8 mouse cellular contexts compared by ENCODE assay signal in genomic region chr1:169531702-169532535, GRCm38 (mm10). TPM values are rescaled to one million over a fixed set of nuclear protein-coding genes. Genes with fewer than 3 reads are reported as not detected.
DNase-seq lines count a peak whose midpoint lies in the region; ATAC-seq and TF ChIP-seq lines count a peak whose summit lies in the region.

No protein-coding gene starts in this region.

- peak; percentile 61 to 89 for DNase-seq in heart, adult 18-20 months
- no peak for DNase-seq in heart, postnatal 25 days (ENCODE audit: low spot score)
- peak; percentile 75 for DNase-seq in cerebellum, adult 2 months
- peak; percentile 62 for DNase-seq in hindbrain, embryonic 11.5 days (ENCODE audit: low spot score)
- DNase-seq in layer of hippocampus, adult 9-10 months (ENCODE audit: low spot score), result peak; percentile 90
- peak; percentile 74 for DNase-seq in right cerebral cortex, adult 18-20 months

- intact Hi-C loops in heart, postnatal 25 days (cut with DNase I), result loop anchor here (2.0 to 5.0 kb wide), 4 partner anchors 140 to 605 kb away; no protein-coding TSS in a partner anchor

- peak overlapping the region; percentile 92 for H3K4me2 ChIP-seq in forebrain, embryonic 16.5 days (ENCODE audit: low read length)
- peak overlapping the region; percentile 50 for H3K4me2 ChIP-seq in hindbrain, embryonic 11.5 days (replicated peaks; ENCODE audit: low read depth, low read length)
- peak overlapping the region; percentile 74 for H3K4me2 ChIP-seq in lung, embryonic 15.5 days

- H3K27ac ChIP-seq in cerebellum, adult 2 months (ENCODE audit: insufficient read depth, low read length), result no peak overlapping the region
- peak overlapping the region; percentile 88 for H3K27ac ChIP-seq in forebrain, embryonic 16.5 days (ENCODE audit: low read length)
- no peak overlapping the region for H3K27ac ChIP-seq in hindbrain, embryonic 11.5 days (ENCODE audit: low read depth, low read length)
- peak overlapping the region; percentile 84 for H3K27ac ChIP-seq in lung, embryonic 15.5 days

- TF ChIP-seq CTCF in cerebellum, adult 2 months (IDR thresholded peaks at IDR 0.05; ENCODE audit: borderline replicate concordance, insufficient read depth, low read depth, low read length), result peak; percentile 32

- TF ChIP-seq POLR2A in cerebellum, adult 2 months (IDR thresholded peaks at IDR 0.05; ENCODE audit: borderline replicate concordance, insufficient read depth, low read length), result no peak

- no peaks in the 10 kb centered on the region for H3K4me1 ChIP-seq in cerebellum, adult 2 months (ENCODE audit: control insufficient read depth, insufficient read depth, low read length)
- H3K4me1 ChIP-seq in forebrain, embryonic 16.5 days (replicated peaks; ENCODE audit: control insufficient read depth, insufficient read depth, low read length), result peaks cover 8% of the 10 kb centered on the region; the same call in 1 of the 2 replicates
- H3K4me1 ChIP-seq in hindbrain, embryonic 11.5 days (replicated peaks; ENCODE audit: control insufficient read depth, insufficient read depth, low read length), result no peaks in the 10 kb centered on the region
- H3K4me1 ChIP-seq in lung, embryonic 15.5 days, result peaks cover 10% of the 10 kb centered on the region

- no peaks in the 10 kb centered on the region for H3K27me3 ChIP-seq in cerebellum, adult 2 months (ENCODE audit: control insufficient read depth, insufficient read depth, low read length)
- no peaks in the 10 kb centered on the region for H3K27me3 ChIP-seq in forebrain, embryonic 16.5 days (replicated peaks; ENCODE audit: control insufficient read depth, insufficient read depth, low read length)
- no peaks in the 10 kb centered on the region for H3K27me3 ChIP-seq in hindbrain, embryonic 11.5 days (ENCODE audit: control insufficient read depth, insufficient read depth, low read length)
- no peaks in the 10 kb centered on the region for H3K27me3 ChIP-seq in lung, embryonic 15.5 days

- peak overlapping the region; percentile 59 for H3K4me3 ChIP-seq in cerebellum, adult 2 months (replicated peaks; ENCODE audit: insufficient read depth, low read depth, low read length)
- H3K4me3 ChIP-seq in forebrain, embryonic 16.5 days (replicated peaks; ENCODE audit: low read length), result peak overlapping the region; percentile 57
- H3K4me3 ChIP-seq in hindbrain, embryonic 11.5 days (ENCODE audit: low read depth, low read length), result peak overlapping the region; percentile 61
- H3K4me3 ChIP-seq in lung, embryonic 15.5 days, result peak overlapping the region; percentile 81

- H3K9ac ChIP-seq in forebrain, embryonic 16.5 days (replicated peaks; ENCODE audit: low read depth, low read length), result peak overlapping the region; percentile 52
- peak overlapping the region; percentile 21 for H3K9ac ChIP-seq in hindbrain, embryonic 11.5 days (ENCODE audit: low read depth, low read length)
- peak overlapping the region; percentile 42; the same call in 1 of the 2 replicates for H3K9ac ChIP-seq in lung, embryonic 15.5 days

- H3K36me3 ChIP-seq in forebrain, embryonic 16.5 days (ENCODE audit: control insufficient read depth, insufficient read depth), result no peaks in the 10 kb centered on the region
- no peaks in the 10 kb centered on the region for H3K36me3 ChIP-seq in hindbrain, embryonic 11.5 days (ENCODE audit: control insufficient read depth, insufficient read depth, low read length)
- H3K36me3 ChIP-seq in lung, embryonic 15.5 days, result peaks cover 5% of the 10 kb centered on the region

- ATAC-seq in forebrain, embryonic 16.5 days, result peak; percentile 27
- peak; percentile 29 for ATAC-seq in hindbrain, embryonic 11.5 days (ENCODE audit: low FRiP score)
- peak; percentile 4; the same call in 1 of the 2 replicates for ATAC-seq in lung, embryonic 15.5 days (ENCODE audit: borderline replicate concordance, extremely low read depth, low FRiP score, low TSS enrichment)

- WGBS in cerebellum, adult 2 months, result 3% methylated on average over 11 of the region's 11 CpGs
- WGBS in forebrain, embryonic 16.5 days, result 10% methylated on average over 11 of the region's 11 CpGs
- WGBS in hindbrain, embryonic 11.5 days, result 16% methylated on average over 11 of the region's 11 CpGs
- 7% methylated on average over 11 of the region's 11 CpGs for WGBS in lung, embryonic 15.5 days

- H3K9me3 ChIP-seq in forebrain, embryonic 16.5 days (ENCODE audit: control insufficient read depth, low read length), result no peaks in the 10 kb centered on the region
- H3K9me3 ChIP-seq in hindbrain, embryonic 11.5 days (ENCODE audit: control insufficient read depth, low read length), result no peaks in the 10 kb centered on the region
- H3K9me3 ChIP-seq in lung, embryonic 15.5 days, result no peaks in the 10 kb centered on the region

RNA-seq across cellular contexts. Expression of gene Nuf2, which starts 0.7 kb away (rescaled TPM):
- under 1 TPM; 0.30 to 0.33 TPM for total RNA-seq in heart, adult 18-20 months (2021)
- 1 to 10 TPM in 1 of 2 experiments, under 1 TPM in 1; 0.87 to 1.2 TPM for total RNA-seq in heart, postnatal 25 days (2021)
- 1.9 TPM in 2 replicates for polyA plus RNA-seq in cerebellum, adult 2 months (2012; rRNA removed)
- 25.1 and 31.2 TPM in 2 replicates for polyA plus RNA-seq in forebrain, embryonic 16.5 days (2015; fragmentation: Nextera tagmentation; extraction: Ambion mirVana)
- polyA plus RNA-seq in hindbrain, embryonic 11.5 days (2014; fragmentation: Nextera tagmentation; extraction: Ambion mirVana), result 75.5 and 81.7 TPM in 2 replicates
- polyA plus RNA-seq in lung, embryonic 15.5 days (2015; fragmentation: Nextera tagmentation; extraction: Ambion mirVana), result 70.2 and 70.9 TPM in 2 replicates

Comparison
In these comparisons a context has a peak if more than half of its experiments do, and no peak if none do; other contexts are left out.
1. H3K27ac ChIP-seq: peak in forebrain, embryonic 16.5 days (single experiment) and lung, embryonic 15.5 days (single experiment); none in cerebellum, adult 2 months (single experiment) and hindbrain, embryonic 11.5 days (single experiment).
2. Peak in every context shown above with its lines, with median percentiles within 50 percentile points of each other: H3K4me3 ChIP-seq, ATAC-seq, H3K4me2 ChIP-seq and H3K9ac ChIP-seq.